Mouse (Mus musculus) MEL (cell line): ENCODE measurements around the gene Pip5k1c.
A peak's percentile ranks its signal among the peaks of the same experiment; 100 is the strongest.

ENCODE experiments used
- CTCF ChIP-seq, 3 experiments: IDR thresholded peaks in 2 of 3; conservative IDR thresholded peaks in 1 of 3; 2 replicates each; pipeline ENCODE4 v1.5.1; 2011 to 2012; ENCODE audit warnings: low read length in 3 of 3, low read depth in 2 of 3, mild to moderate bottlenecking in 2 of 3, improper control_type of control experiment in 1 of 3, inconsistent platforms in 1 of 3, mixed read lengths in 1 of 3, moderate library complexity in 1 of 3; ENCODE audit not compliant: control insufficient read depth in 1 of 3, insufficient read depth in 1 of 3, poor library complexity in 1 of 3, severe bottlenecking in 1 of 3
- ELF1 ChIP-seq: IDR thresholded peaks from 2 replicates; pipeline ENCODE4 v1.6.1; 2014; ENCODE audit warnings: low read depth, mild to moderate bottlenecking, inconsistent platforms, low read length, improper control_type of control experiment, moderate library complexity
- EP300 ChIP-seq, 2 experiments: IDR thresholded peaks; 2 replicates each; pipeline ENCODE4 v1.6.1; 2011; ENCODE audit warnings: improper control_type of control experiment in 2 of 2, low read length in 2 of 2, low read depth in 1 of 2, mild to moderate bottlenecking in 1 of 2
- MAFK ChIP-seq: IDR thresholded peaks from 2 replicates; pipeline ENCODE4 v1.6.1; 2011; ENCODE audit warnings: low read depth, mild to moderate bottlenecking, low read length, improper control_type of control experiment, borderline replicate concordance
- MAZ ChIP-seq: IDR thresholded peaks from 2 replicates; pipeline ENCODE4 v1.6.1; 2012; ENCODE audit warnings: low read depth, mild to moderate bottlenecking, inconsistent platforms, low read length, improper control_type of control experiment
- POLR2A ChIP-seq, 2 experiments: IDR thresholded peaks; 2 replicates each; pipeline ENCODE4 v1.6.1; 2011 to 2012; ENCODE audit warnings: low read length in 2 of 2, mild to moderate bottlenecking in 2 of 2, control low read depth in 1 of 2, improper control_type of control experiment in 1 of 2, low read depth in 1 of 2, moderate library complexity in 1 of 2; ENCODE audit not compliant: control insufficient read depth in 1 of 2, insufficient read depth in 1 of 2, poor library complexity in 1 of 2
- RAD21 ChIP-seq: IDR thresholded peaks from 2 replicates; pipeline ENCODE4 v1.6.1; 2011; ENCODE audit warnings: mild to moderate bottlenecking, low read depth, low read length, improper control_type of control experiment
- SIN3A ChIP-seq: IDR thresholded peaks from 2 replicates; pipeline ENCODE4 v1.6.1; 2012; ENCODE audit warnings: low read length, improper control_type of control experiment, inconsistent platforms
- TBP ChIP-seq: IDR thresholded peaks from 2 replicates; pipeline ENCODE4 v1.8.0; 2011; ENCODE audit warnings: low read depth, low read length, improper control_type of control experiment
- USF2 ChIP-seq, 2 experiments: IDR thresholded peaks; 2 replicates each; pipeline ENCODE4 v1.6.1; 2011 to 2012; ENCODE audit warnings: improper control_type of control experiment in 2 of 2, low read length in 2 of 2, borderline replicate concordance in 1 of 2, inconsistent platforms in 1 of 2, low read depth in 1 of 2, mild to moderate bottlenecking in 1 of 2; ENCODE audit not compliant: insufficient read depth in 1 of 2

- TF ChIP-seq USF2 (IDR thresholded peaks at IDR 0.05; ENCODE audit: borderline replicate concordance in 1 of 2, insufficient read depth in 1 of 2, low read depth in 1 of 2, low read length in 2 of 2) (no peak), ELF1 (no peak), CTCF (IDR thresholded peaks at IDR 0.05 in 2 of 3, conservative IDR thresholded peaks at IDR 0.05 in 1 of 3; ENCODE audit: control insufficient read depth in 1 of 3, insufficient read depth in 1 of 3, low read depth in 2 of 3, low read length in 3 of 3, poor library complexity in 1 of 3, severe bottlenecking in 1 of 3) (no peak), EP300 (IDR thresholded peaks at IDR 0.05; ENCODE audit: low read depth in 1 of 2, low read length in 2 of 2) (no peak), POLR2A (IDR thresholded peaks at IDR 0.05; ENCODE audit: control insufficient read depth in 1 of 2, insufficient read depth in 1 of 2, low read depth in 1 of 2, low read length in 2 of 2, poor library complexity in 1 of 2) (no peak), MAZ (no peak), TBP (no peak), SIN3A (peak; percentile 63; the same call in 1 of the 2 replicates), RAD21 (no peak), MAFK (no peak)
These were observed 719 bp downstream of the Pip5k1c start for GRCm38 (mm10) chr10:81293334-81294030.
